Mouse (Mus musculus) forebrain, embryonic 16.5 days (tissue): ENCODE results near the gene Gtf2i. TPM values are rescaled to one million over a fixed set of nuclear protein-coding genes. Genes with fewer than 3 reads are reported as not detected.

Experiments used
- ATAC-seq: fragments of 200-750 bp; cut with Nextera tagmentation; 2 replicates; pipeline ENCODE4 v1.8.0; 2017; ENCODE audit warnings: mild to moderate bottlenecking, moderate library complexity
- H3K27ac ChIP-seq: fragments of 300-500 bp; sonication (generic); 2 replicates; pipeline ENCODE4 v1.5.1; 2014; ENCODE audit warnings: low read length, control low read depth
- H3K27me3 ChIP-seq: fragments of 300-500 bp; sonication (generic); replicated peaks from 2 replicates; pipeline ENCODE4 v1.6.1; 2014; ENCODE audit warnings: low read length; ENCODE audit not compliant: control insufficient read depth, insufficient read depth
- H3K36me3 ChIP-seq: fragments of 300-500 bp; sonication (generic); 2 replicates; pipeline ENCODE4 v1.6.1; 2014; ENCODE audit not compliant: control insufficient read depth, insufficient read depth
- H3K4me1 ChIP-seq: fragments of 300-500 bp; sonication (generic); replicated peaks from 2 replicates; pipeline ENCODE4 v1.6.1; 2014; ENCODE audit warnings: low read length; ENCODE audit not compliant: control insufficient read depth, insufficient read depth
- H3K4me2 ChIP-seq: fragments of 300-500 bp; sonication (generic); 2 replicates; pipeline ENCODE4 v1.6.1; 2014; ENCODE audit warnings: mild to moderate bottlenecking, low read length, control low read depth
- H3K4me3 ChIP-seq: fragments of 300-500 bp; sonication (generic); replicated peaks from 2 replicates; pipeline ENCODE4 v1.5.1; 2014; ENCODE audit warnings: mild to moderate bottlenecking, low read length, control low read depth
- H3K9ac ChIP-seq: fragments of 300-500 bp; sonication (generic); replicated peaks from 2 replicates; pipeline ENCODE4 v1.6.1; 2014; ENCODE audit warnings: low read depth, low read length, control low read depth
- H3K9me3 ChIP-seq: fragments of 300-500 bp; sonication (generic); 2 replicates; pipeline ENCODE4 v1.6.1; 2016; ENCODE audit warnings: low read length; ENCODE audit not compliant: control insufficient read depth
- WGBS: fragments of 180-500 bp; shearing (Covaris S2); extraction: QIAGEN DNeasy Blood & Tissue Kit; methylation state at CpG from one replicate; pipeline ENCODE4 v1.1.7; 2014; 5-methylcytosine and 5-hydroxymethylcytosine counted together
- polyA plus RNA-seq: library from polyadenylated mRNA; unstranded; fragments of >200 nt; fragmentation: Nextera tagmentation; extraction: Ambion mirVana; gene quantifications from 2 replicates; pipeline ENCODE4 v1.2.1, GENCODE M21; 2015

Gtf2i gene
- polyA plus RNA-seq, 1 experiment from 2014 or later = 168 TPM

DNA sequence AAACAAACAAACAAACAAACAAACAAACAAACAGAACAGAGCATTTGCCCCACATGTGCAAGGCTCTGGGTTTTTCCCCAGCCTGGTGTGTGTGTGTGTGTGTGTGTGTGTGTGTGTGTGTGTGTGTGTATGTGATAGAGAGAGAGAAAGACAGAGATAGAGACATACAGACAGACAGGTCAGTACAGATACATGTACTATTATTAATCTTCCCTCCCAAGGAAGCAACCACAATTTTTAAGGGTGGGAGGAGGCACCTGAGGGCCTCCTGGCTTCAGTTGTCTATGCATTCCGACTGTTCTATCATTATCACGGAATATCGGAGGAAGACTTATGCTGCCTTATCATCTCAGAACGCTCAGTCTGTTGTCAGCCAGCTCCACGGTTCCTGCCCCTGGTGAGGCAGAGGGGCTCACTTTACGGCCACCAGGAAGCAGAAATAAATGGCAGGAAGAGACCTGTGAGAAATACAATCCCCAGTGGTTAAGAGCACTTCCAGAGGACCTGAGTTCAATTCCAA is 14.0 kb upstream of the Gtf2i start:
- Histone ChIP-seq H3K27ac (no peak overlapping the region), H3K36me3 (no peaks in the 10 kb centered on the region), H3K4me3 (no peak overlapping the region), H3K4me1 (no peaks in the 10 kb centered on the region), H3K9ac (no peak overlapping the region), H3K4me2 (no peak overlapping the region), H3K9me3 (no peaks in the 10 kb centered on the region), H3K27me3 (no peaks in the 10 kb centered on the region)
- WGBS = 89% methylated on average over 6 of the region's 6 CpGs
- no peak for ATAC-seq

GRCm38 (mm10) chr5:134325856-134326566 is 11.5 kb upstream of the Gtf2i start:
- Histone ChIP-seq H3K9me3 (no peaks in the 10 kb centered on the region), H3K36me3 (no peaks in the 10 kb centered on the region), H3K4me2 (no peak overlapping the region), H3K27me3 (no peaks in the 10 kb centered on the region), H3K9ac (no peak overlapping the region), H3K27ac (no peak overlapping the region), H3K4me1 (no peaks in the 10 kb centered on the region), H3K4me3 (no peak overlapping the region)
- 70% methylated on average over 13 of the region's 13 CpGs for WGBS
- ATAC-seq = no peak

DNA sequence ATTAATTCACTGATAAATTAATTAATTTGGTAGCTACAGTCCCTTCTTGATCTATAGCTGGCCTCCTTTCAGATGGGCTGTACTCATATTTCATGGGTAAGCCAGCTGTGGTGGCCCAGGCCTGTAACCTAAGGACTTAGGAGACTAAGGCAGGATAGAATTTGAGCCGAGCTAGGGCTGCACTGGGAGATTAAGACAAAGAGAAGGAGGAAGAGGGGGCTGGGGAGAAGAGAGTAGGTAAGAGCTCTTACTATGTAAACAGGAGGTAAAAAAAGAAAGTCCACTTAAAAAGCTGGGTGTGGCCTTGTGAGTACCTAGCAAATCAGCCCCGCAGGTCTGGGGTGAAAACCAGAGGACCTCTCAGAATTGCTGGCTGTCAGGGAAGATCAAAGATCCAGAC is 9.3 kb upstream of the Gtf2i start:
- Histone ChIP-seq H3K4me3 (no peak overlapping the region), H3K9ac (no peak overlapping the region), H3K27me3 (no peaks in the 10 kb centered on the region), H3K4me1 (no peaks in the 10 kb centered on the region), H3K36me3 (no peaks in the 10 kb centered on the region), H3K4me2 (no peak overlapping the region), H3K9me3 (no peaks in the 10 kb centered on the region), H3K27ac (no peak overlapping the region)
- no peak for ATAC-seq
- WGBS = 31% methylated on average over 2 of the region's 2 CpGs

DNA sequence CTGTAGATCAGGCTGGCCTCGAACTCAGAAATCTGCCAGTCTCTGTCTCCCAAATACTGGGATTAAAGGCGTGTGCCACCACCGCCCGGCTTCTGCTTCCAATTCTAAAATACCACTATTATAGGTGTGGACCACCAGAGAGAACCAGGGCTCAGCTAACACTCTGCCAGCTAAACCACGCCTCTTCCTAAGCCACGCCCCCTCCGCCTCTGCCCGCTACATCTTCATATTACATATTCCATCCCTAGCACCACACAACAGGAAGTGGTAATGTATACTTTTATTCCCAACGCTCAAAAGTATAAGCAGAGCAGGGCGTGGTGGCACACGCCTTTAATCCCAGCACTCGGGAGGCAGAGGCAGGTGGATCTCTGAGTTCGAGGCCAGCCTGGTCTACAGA is 8.8 kb upstream of the Gtf2i start:
- Histone ChIP-seq H3K27ac (no peak overlapping the region), H3K4me1 (no peaks in the 10 kb centered on the region), H3K4me3 (no peak overlapping the region), H3K9ac (no peak overlapping the region), H3K9me3 (no peaks in the 10 kb centered on the region), H3K27me3 (no peaks in the 10 kb centered on the region), H3K4me2 (no peak overlapping the region), H3K36me3 (no peaks in the 10 kb centered on the region)
- WGBS = 94% methylated on average over 13 of the region's 13 CpGs
- ATAC-seq = no peak

DNA sequence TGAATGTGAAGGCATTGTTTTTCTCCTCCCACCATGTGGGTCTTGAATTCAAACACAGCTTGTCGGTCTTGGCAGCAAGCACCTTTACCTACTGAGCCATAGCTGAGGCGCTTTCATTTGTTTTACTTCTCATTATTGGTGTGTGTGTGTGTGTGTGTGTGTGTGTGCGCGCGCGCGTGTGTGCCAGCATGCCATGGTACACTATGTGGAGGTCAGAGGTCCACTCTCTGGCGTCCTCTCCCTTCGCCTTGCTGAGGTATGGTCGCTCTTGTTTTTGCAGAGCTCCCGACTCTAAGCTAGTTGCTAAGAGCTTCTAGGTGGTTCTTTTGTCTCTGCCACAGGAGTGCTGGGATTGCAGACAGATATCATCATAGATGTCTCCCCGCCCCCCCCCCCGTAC is 7.8 kb upstream of the Gtf2i start:
- Histone ChIP-seq H3K27me3 (no peaks in the 10 kb centered on the region), H3K9me3 (no peaks in the 10 kb centered on the region), H3K27ac (no peak overlapping the region), H3K4me2 (no peak overlapping the region), H3K4me1 (no peaks in the 10 kb centered on the region), H3K36me3 (no peaks in the 10 kb centered on the region), H3K4me3 (no peak overlapping the region), H3K9ac (no peak overlapping the region)
- no peak for ATAC-seq
- WGBS = 87% methylated on average over 13 of the region's 13 CpGs

DNA sequence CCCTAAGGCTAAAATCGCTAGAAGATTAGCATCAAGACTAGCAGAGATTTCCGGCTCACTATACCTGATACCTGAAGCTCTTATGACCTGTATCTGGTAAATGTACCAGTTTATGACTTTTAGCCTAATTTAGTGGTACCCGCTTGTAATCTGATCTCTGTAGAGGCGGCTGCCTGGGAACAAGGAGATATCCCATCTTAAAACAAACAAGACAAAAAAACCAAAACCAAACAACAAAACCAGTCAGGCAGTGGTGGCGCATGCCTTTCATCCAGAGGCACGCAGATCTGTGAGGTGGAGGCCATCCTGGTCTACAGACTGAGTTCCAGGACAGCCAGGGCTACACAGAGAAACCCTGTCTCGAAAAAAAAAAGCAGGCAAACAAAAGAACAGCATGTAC is 7.1 kb upstream of the Gtf2i start:
- no peaks in the 10 kb centered on the region for H3K9me3 ChIP-seq
- no peak overlapping the region for H3K4me3 ChIP-seq
- no peaks in the 10 kb centered on the region for H3K27me3 ChIP-seq
- no peak overlapping the region for H3K4me2 ChIP-seq
- H3K9ac ChIP-seq = no peak overlapping the region
- H3K4me1 ChIP-seq = peaks cover 1% of the 10 kb centered on the region
- ATAC-seq = no peak
- H3K27ac ChIP-seq = no peak overlapping the region
- 69% methylated on average over 7 of the region's 7 CpGs for WGBS
- no peaks in the 10 kb centered on the region for H3K36me3 ChIP-seq

DNA sequence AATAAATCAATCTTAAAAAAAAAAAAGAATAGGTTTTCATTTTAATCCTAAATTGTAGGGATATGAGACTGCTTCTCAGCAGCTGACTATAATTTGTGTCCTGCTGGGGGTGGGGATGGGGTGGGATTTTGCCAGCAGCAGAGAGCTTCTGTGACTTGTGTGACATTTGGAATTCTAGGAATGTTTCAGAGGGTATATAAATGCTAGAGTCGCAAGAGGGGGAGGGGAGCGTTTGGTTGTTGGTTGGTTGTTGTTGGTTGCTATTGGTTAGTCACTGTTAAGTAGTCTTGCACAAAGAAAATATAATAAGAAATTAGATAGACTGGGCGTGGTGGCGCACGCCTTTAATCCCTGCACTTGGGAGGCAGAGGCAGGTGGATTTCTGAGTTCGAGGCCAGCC is 4.3 kb upstream of the Gtf2i start:
- ATAC-seq = no peak
- no peak overlapping the region for H3K4me3 ChIP-seq
- no peaks in the 10 kb centered on the region for H3K36me3 ChIP-seq
- H3K4me2 ChIP-seq = no peak overlapping the region
- no peaks in the 10 kb centered on the region for H3K27me3 ChIP-seq
- H3K9me3 ChIP-seq = no peaks in the 10 kb centered on the region
- WGBS = 93% methylated on average over 6 of the region's 6 CpGs
- H3K9ac ChIP-seq = no peak overlapping the region
- peaks cover 14% of the 10 kb centered on the region for H3K4me1 ChIP-seq
- H3K27ac ChIP-seq = no peak overlapping the region

GRCm38 (mm10) chr5:134316721-134317120 is 2.2 kb upstream of the Gtf2i start:
- no peaks in the 10 kb centered on the region for H3K36me3 ChIP-seq
- H3K4me3 ChIP-seq = no peak overlapping the region
- no peak overlapping the region for H3K27ac ChIP-seq
- H3K9ac ChIP-seq = no peak overlapping the region
- WGBS = 31% methylated on average over 7 of the region's 7 CpGs
- no peaks in the 10 kb centered on the region for H3K27me3 ChIP-seq
- ATAC-seq = no peak
- no peak overlapping the region for H3K4me2 ChIP-seq
- H3K4me1 ChIP-seq = peaks cover 24% of the 10 kb centered on the region
- no peaks in the 10 kb centered on the region for H3K9me3 ChIP-seq

DNA sequence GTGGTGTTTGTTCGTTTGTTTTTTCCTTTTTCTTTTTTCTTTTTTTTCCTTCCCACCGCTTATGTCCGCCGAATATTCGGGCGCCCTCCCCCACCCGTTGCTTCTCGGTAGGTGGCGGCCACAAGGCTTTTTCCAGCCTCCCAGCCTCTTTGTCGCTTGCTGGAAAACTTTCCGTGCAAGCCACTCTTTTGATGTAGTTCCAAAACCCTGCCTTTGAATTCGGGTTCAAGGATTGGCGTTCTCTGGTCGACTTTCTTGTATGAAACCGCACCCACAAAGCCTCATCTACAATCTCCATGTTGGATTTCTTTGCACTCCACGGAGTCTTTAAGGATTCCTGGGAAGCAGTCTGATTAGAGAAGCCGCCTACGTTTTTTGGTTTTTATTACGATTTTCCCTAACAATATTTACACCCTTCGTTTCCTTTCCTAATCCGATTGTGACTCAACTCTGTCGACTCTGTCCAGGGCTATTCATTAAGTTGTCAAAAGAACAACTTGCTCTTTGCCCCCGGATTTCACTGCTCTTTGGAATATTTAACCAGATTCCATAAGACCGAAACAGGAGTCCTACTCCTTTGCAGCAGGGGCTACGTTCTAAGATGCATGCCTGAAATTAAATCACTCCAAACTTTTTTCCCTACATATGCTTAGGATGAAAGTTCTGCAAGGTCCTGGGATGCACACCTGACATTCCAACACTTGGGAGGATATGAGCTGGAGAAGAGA is 1.2 kb upstream of the Gtf2i start:
- WGBS = under 1% methylated on average over 25 of the region's 25 CpGs
- H3K27ac ChIP-seq = peak overlapping the region; percentile 86
- no peaks in the 10 kb centered on the region for H3K36me3 ChIP-seq
- peaks cover 31% of the 10 kb centered on the region for H3K4me1 ChIP-seq
- no peak for ATAC-seq
- no peaks in the 10 kb centered on the region for H3K27me3 ChIP-seq
- H3K4me3 ChIP-seq = peak overlapping the region; percentile 81
- H3K9ac ChIP-seq = peak overlapping the region; percentile 36; the same call in 1 of the 2 replicates
- no peaks in the 10 kb centered on the region for H3K9me3 ChIP-seq
- peak overlapping the region; percentile 64 for H3K4me2 ChIP-seq
